Mouse (Mus musculus) embryonic fibroblast, embryonic 13.5 days (primary cell): ENCODE data around the gene Csmd2.

Experiments
- CTCF ChIP-seq: IDR thresholded peaks from 2 replicates; pipeline ENCODE4 v1.5.1; 2011; ENCODE audit warnings: mild to moderate bottlenecking, control low read depth, low read length, moderate library complexity, borderline replicate concordance; ENCODE audit not compliant: insufficient read depth
- POLR2A ChIP-seq: IDR thresholded peaks from 2 replicates; pipeline ENCODE4 v1.6.1; 2011; ENCODE audit warnings: low read depth, mild to moderate bottlenecking, control low read depth, low read length, moderate library complexity

DNA sequence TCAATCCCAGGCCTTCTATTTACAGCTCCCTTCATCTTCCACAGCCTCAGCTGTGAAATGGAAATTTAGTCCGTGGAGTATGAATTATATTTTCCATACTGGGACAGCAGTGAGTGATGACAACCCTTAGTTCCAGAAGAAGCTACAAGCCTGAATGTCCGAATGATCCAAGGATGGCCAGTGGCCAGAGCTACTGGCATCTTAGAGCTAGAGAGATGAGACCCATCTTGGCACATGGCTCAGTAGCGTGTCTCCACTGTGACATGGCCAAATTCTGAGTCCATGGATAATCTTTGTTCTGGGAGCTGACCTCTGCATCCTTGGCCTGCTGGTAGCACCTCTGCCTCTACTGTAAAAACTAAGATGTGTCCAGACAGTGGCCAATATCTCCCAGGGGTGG, 96.8 kb downstream of the Csmd2 start:
- TF ChIP-seq CTCF (no peak), POLR2A (no peak)
